Mouse (Mus musculus) right cerebral cortex, postnatal 4 days (tissue): Measurements from ENCODE around the gene Slc5a12.

Source experiments
- DNase-seq: peaks from one replicate; pipeline ENCODE4 v3.0.0-alpha.2; 2022

Slc5a12 gene

DNA sequence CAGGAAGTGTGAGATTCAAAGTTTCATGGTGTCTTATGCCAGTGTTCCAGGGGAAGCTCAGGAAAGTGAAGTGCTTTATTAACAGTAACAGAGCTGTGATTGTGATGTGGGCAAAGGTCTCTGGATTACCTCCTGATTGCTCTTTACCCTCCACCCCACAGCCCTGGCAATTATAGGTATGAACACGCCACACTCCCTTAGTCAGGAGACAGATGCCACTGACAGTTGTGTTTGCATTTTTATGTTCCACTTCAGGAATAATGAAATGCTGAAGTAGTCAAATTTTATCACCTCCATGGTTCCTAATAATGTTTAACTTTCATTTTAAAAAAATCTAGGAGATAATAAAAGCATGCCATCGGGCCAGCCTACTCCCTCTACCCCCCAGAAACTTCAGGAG lies at the start of gene Slc5a12:
Gene Slc5a12, plus strand, starts transcription at position 367 of the 400 bp plus-strand sequence.
- DNase-seq = no peak

DNA sequence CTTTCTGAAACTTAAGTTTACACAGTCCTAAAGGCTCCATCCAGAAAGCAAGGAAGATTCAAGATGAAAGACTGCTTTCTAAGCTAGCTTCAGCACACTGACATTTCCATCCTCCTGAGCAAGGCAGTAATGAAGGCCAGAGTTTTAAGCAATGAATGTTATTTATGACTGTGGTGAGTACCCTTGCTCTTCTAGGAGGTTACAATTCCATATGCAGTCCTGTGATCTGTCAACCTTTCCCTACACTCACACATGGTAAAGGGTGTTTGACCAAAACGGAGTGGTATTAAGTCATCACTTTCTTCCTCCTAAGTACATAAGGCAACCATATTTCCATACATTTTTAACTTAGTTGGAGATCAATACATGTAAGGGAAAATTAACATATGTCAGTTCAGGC lies 41.0 kb upstream of the Slc5a12 start:
- no peak for DNase-seq

DNA sequence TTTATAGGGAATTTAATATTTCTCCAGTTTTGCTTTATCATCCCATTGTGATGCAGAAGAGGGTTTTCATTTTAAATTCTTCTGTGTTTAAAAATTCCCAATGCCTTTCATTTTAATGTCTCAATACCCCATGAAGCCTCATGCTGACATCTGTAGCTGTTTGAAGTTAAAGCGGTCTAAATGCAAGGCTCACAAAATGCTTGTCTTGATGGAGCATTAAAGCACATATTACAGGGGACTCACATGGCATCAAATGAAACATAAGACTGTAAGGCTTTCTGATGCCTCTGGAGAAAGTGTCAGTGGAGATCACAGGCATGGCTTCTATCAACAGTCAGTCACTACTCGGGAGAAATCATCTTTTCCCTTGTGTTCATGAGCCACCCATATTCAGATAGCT lies 34.5 kb upstream of the Slc5a12 start:
- no peak for DNase-seq

DNA sequence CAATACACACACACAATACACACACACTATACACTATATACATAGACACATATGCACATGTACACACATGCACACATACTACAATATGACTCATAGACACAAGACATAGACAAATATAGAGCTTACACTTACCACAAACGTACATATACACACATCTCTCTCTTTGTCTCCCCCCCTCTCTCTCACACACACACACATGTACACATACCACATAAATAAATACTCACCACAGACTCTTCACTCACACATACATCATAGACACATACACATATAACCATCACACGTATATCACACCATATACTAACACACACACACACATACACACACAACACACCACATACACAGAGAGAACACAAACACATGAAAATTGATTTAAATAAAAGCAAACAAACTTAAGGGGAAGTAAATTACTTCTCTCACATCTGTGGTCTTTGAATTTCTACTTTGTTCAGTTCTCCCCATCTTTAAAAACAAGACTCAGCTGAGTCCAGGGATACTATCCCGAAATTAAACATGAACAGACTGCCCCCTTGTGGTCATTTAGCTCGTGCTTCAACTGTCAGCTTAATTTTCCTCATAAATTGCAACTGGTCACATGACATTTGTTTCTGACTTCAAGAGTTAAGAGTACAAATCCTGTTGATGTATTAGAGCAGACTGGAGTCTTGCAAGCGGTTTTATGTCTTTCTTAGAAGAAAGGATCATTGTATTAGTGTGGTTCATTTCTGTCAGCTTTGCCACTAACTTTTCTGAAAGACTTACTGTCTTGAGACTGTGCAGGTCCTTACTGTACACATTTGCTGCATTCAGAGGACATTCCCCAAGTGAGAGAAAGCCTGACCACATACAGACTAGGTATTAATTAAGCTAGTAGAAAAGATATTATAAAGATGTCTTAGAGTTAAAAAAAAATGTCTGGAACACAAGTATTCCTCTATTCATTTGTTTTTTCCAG lies 32.1 kb upstream of the Slc5a12 start:
- peak; percentile 62 for DNase-seq

DNA sequence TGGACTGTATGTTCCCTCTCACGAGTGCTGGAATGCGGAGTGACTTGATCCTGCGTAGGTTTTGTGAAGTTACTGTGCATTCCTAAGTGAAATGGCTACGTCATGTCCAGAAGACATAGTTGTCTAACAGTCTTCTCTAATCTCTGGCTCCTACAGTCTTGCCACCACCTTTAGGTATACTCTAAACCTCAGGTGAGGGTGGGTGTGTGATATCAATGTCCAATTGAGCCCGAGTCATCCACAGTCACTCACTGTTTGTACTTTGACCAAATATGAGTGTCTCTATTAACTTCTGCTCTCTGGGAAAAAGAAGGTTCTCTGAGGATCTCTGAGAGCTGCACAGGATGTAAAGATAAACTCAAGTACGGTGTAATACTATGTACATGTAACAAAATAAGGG lies 10.4 kb upstream of the Slc5a12 start:
- DNase-seq = no peak

DNA sequence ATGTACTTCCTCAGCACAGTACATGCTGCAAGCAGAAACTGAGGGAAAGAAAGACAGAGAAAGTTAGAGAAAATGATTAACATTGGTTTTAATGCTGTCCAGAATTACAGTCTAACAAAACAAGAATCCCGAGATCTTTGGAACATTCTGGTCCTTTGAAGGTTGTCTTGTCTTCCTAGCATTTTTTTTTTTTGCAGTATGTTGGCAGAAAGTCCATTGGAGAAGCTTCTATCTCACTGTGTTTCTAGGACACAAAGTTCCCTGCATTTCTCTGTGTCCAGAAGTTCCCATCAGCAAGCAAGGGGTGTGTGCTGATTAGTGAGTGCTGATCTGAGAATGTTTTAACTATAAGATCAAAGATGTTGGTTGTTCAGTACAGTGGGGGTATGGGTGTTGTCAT lies 7.1 kb upstream of the Slc5a12 start:
- no peak for DNase-seq

DNA sequence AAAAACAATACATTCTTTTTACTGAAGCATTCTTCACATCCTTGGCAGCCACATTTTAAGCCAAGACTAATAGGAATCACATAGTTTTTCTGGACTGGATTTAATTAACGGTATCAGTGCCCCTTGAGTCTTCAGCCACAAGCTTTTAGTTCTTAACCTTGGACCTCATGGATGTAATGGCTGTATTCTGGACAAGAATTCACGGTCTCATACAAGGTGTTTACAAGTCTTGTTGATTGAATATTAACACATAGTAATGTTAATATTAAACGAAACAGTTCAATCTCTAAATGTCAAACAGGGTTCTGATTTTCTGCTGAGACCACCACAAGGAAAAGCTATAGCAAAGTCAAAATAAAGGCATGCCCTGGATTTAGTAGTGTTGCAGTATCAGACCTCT lies 4.8 kb upstream of the Slc5a12 start:
- no peak for DNase-seq

DNA sequence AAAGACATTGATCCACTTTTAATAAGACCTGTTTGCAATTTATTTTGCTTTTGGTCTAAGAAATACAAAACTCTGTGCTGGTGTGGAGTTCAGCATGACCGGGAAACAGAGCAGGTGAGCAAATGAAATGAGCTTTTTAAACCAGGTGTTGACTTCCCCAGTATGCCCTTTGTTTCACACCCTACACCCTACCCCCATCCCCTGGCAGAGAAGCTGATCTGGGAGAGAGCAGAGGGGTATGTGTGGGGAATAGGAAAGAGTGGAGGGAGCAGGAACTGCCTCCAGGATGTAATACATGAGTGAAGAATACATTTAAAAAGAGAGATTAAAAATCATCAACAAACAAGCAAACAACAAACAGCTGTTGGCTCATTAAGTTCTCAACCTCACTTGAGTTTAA lies 47.3 kb downstream of the Slc5a12 start:
- no peak for DNase-seq

DNA sequence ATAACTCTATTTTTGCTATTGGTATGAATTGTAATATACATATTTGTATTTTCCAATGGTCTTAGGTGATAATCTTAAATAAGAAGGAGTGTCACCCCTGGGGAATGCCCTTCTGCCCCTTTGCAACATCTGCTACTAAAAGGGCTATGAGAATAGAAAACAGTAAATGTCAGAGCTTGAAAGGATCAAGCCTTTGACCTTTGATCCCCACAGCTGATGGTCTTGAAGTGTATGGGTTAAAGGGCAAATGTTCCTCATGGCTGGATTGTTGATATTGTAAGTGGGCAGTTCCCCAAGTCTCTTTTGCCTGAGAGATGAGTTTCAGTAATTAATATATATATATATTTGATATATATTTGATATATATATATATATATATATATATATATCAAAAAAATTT lies 47.7 kb downstream of the Slc5a12 start:
- no peak for DNase-seq

DNA sequence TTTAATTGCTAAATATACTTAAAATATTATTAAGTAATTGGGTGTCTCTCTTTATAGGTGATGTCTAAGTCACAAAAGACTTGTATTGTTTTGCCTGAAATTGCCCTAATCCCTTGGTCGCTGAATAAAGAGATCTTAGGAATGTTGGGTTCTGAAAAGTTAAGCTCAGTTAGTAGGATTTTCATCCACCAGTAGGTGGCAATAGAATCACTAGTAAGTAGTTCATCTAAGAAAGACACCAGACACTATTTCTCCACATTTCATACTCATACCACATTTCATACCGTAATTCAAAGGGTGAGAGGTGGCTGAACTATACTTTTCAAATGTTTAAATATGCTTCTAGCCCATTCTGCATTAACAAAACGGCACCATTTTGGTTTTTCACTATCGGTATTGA lies 66.2 kb downstream of the Slc5a12 start:
- no peak for DNase-seq

DNA sequence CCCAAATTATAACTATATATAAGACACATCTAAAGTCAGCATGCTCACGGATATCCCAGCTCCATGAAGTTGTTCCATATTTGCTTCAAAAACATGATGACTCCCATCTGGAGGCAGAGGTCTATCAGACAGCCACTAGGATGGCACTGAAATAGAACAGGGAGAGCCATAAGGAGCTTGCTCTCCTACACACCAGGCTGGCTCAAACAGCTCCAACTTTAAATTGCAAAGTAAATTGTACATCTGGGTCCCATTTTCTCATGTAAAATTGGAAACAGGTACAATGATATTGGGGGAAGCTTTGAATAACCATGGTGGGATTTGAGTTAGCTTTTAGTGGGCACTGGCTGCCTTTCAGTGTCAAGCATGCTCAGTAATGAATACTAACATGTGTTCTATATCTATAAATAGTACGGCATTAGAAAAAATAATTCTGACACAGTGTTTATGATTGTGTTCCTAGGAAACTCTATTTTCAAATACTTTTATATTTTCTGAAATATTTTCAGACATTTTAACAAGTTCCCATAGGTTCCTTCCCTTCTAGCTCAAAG lies 74.0 kb downstream of the Slc5a12 start:
- no peak for DNase-seq
